Comparison of ENCODE assay signal across 8 mouse cellular contexts in genomic region chr19:7134631-7135091, GRCm38 (mm10). TPM values are rescaled to one million over a fixed set of nuclear protein-coding genes. Genes with fewer than 3 reads are reported as not detected.
DNase-seq lines count a peak whose midpoint lies in the region; ATAC-seq lines count a peak whose summit lies in the region.

No protein-coding gene starts in this region.

- WGBS in embryonic facial prominence, embryonic 12.5 days = 13% methylated on average over 17 of the region's 17 CpGs
- WGBS in heart, embryonic 14.5 days = 21% methylated on average over 17 of the region's 17 CpGs
- WGBS in kidney, embryonic 16.5 days = 7% methylated on average over 17 of the region's 17 CpGs
- 9% methylated on average over 17 of the region's 17 CpGs for WGBS in midbrain, embryonic 16.5 days

- H3K36me3 ChIP-seq in embryonic facial prominence, embryonic 12.5 days = no peaks in the 10 kb centered on the region
- H3K36me3 ChIP-seq in heart, embryonic 14.5 days (ENCODE audit: control insufficient read depth, insufficient read depth, low read length) = no peaks in the 10 kb centered on the region
- H3K36me3 ChIP-seq in kidney, embryonic 16.5 days (ENCODE audit: insufficient read depth, low read length) = no peaks in the 10 kb centered on the region
- H3K36me3 ChIP-seq in midbrain, embryonic 16.5 days (ENCODE audit: control insufficient read depth, insufficient read depth, low read length) = no peaks in the 10 kb centered on the region

- peak overlapping the region; percentile 19; the same call in 1 of the 2 replicates for H3K4me2 ChIP-seq in embryonic facial prominence, embryonic 12.5 days (replicated peaks)
- 0 out of 2 replicates have a peak overlapping the region, but pooled peaks have one; percentile 16 for H3K4me2 ChIP-seq in heart, embryonic 14.5 days (ENCODE audit: low read length)
- H3K4me2 ChIP-seq in kidney, embryonic 16.5 days (replicated peaks; ENCODE audit: low read depth, low read length) = peak overlapping the region; percentile 16
- no peak overlapping the region for H3K4me2 ChIP-seq in midbrain, embryonic 16.5 days (ENCODE audit: low read length)

- H3K9me3 ChIP-seq in embryonic facial prominence, embryonic 12.5 days = no peaks in the 10 kb centered on the region
- no peaks in the 10 kb centered on the region for H3K9me3 ChIP-seq in heart, embryonic 14.5 days (ENCODE audit: control insufficient read depth, low read length)
- H3K9me3 ChIP-seq in kidney, embryonic 16.5 days (ENCODE audit: low read length) = no peaks in the 10 kb centered on the region
- no peaks in the 10 kb centered on the region for H3K9me3 ChIP-seq in midbrain, embryonic 16.5 days (replicated peaks; ENCODE audit: control insufficient read depth, low read length, poor library complexity, severe bottlenecking)

- 0 out of 2 replicates have a peak overlapping the region, but pooled peaks have one; percentile 20 for H3K9ac ChIP-seq in embryonic facial prominence, embryonic 12.5 days
- H3K9ac ChIP-seq in heart, embryonic 14.5 days (ENCODE audit: low read length) = peak overlapping the region; percentile 54; the same call in 1 of the 2 replicates
- peak overlapping the region; percentile 37; the same call in 1 of the 2 replicates for H3K9ac ChIP-seq in kidney, embryonic 16.5 days (replicated peaks; ENCODE audit: low read length)
- no peak overlapping the region for H3K9ac ChIP-seq in midbrain, embryonic 16.5 days (ENCODE audit: low read depth, low read length)

- DNase-seq in ZHBTc4 (ENCODE audit: low read depth, low spot score) = peak; percentile 68
- no peak for DNase-seq in cerebellum, adult 8-10 months
- DNase-seq in cerebellum, adult 11-12 months = no peak
- DNase-seq in adrenal gland, adult 8-10 months = no peak

- H3K4me3 ChIP-seq in embryonic facial prominence, embryonic 12.5 days = no peak overlapping the region
- H3K4me3 ChIP-seq in heart, embryonic 14.5 days (ENCODE audit: control insufficient read depth in 1 of 2, insufficient read depth in 1 of 2, low read depth in 1 of 2, low read length in 2 of 2) = no peak overlapping the region
- no peak overlapping the region for H3K4me3 ChIP-seq in kidney, embryonic 16.5 days (ENCODE audit: low read length)
- no peak overlapping the region for H3K4me3 ChIP-seq in midbrain, embryonic 16.5 days (ENCODE audit: low read depth, low read length)

- H3K4me1 ChIP-seq in embryonic facial prominence, embryonic 12.5 days = peaks cover 66% of the 10 kb centered on the region
- H3K4me1 ChIP-seq in heart, embryonic 14.5 days (ENCODE audit: control insufficient read depth in 2 of 2, insufficient read depth in 2 of 2, low read length in 2 of 2) = peaks cover 55 to 65% of the 10 kb centered on the region in 2 experiments
- H3K4me1 ChIP-seq in kidney, embryonic 16.5 days (ENCODE audit: insufficient read depth, low read length) = peaks cover 70% of the 10 kb centered on the region
- H3K4me1 ChIP-seq in midbrain, embryonic 16.5 days (ENCODE audit: control insufficient read depth, insufficient read depth, low read length) = peaks cover 53% of the 10 kb centered on the region

- peak overlapping the region; percentile 89 for H3K27ac ChIP-seq in embryonic facial prominence, embryonic 12.5 days
- peak overlapping the region; percentile 47 to 86 for H3K27ac ChIP-seq in heart, embryonic 14.5 days (replicated peaks in 1 of 2; ENCODE audit: control insufficient read depth in 1 of 2, insufficient read depth in 1 of 2, low read depth in 2 of 2, low read length in 2 of 2)
- H3K27ac ChIP-seq in kidney, embryonic 16.5 days (ENCODE audit: low read length) = peak overlapping the region; percentile 94
- H3K27ac ChIP-seq in midbrain, embryonic 16.5 days (ENCODE audit: low read length) = peak overlapping the region; percentile 51

- peaks cover 24% of the 10 kb centered on the region for H3K27me3 ChIP-seq in embryonic facial prominence, embryonic 12.5 days
- peaks cover 5% of the 10 kb centered on the region; the same call in 1 of the 2 replicates for H3K27me3 ChIP-seq in heart, embryonic 14.5 days (ENCODE audit: control insufficient read depth, insufficient read depth, low read length)
- peaks cover 16% of the 10 kb centered on the region for H3K27me3 ChIP-seq in kidney, embryonic 16.5 days (ENCODE audit: insufficient read depth, low read length)
- H3K27me3 ChIP-seq in midbrain, embryonic 16.5 days (ENCODE audit: control insufficient read depth, insufficient read depth, low read depth, low read length) = no peaks in the 10 kb centered on the region

- no peak for ATAC-seq in embryonic facial prominence, embryonic 12.5 days (ENCODE audit: insufficient number of reproducible peaks, insufficient read depth, low FRiP score, low TSS enrichment)
- ATAC-seq in heart, embryonic 14.5 days (ENCODE audit: insufficient number of reproducible peaks, insufficient read depth, low FRiP score, low read depth) = no peak
- ATAC-seq in kidney, embryonic 16.5 days (ENCODE audit: low FRiP score, low TSS enrichment) = no peak
- ATAC-seq in midbrain, embryonic 16.5 days = 0 out of 2 replicates have a peak, but pooled peaks have one; percentile 33

RNA-seq across cellular contexts. Expression of gene Flrt1, which starts 29.1 kb away (rescaled TPM):
- polyA plus RNA-seq in embryonic facial prominence, embryonic 12.5 days (2016; fragmentation: Nextera tagmentation; extraction: Ambion mirVana) = 6.6 and 6.8 TPM in 2 replicates
- 1.4 and 1.5 TPM in 2 replicates for polyA plus RNA-seq in heart, embryonic 14.5 days (2014; fragmentation: Nextera tagmentation; extraction: Ambion mirVana)
- 5.4 and 6.8 TPM in 2 replicates for polyA plus RNA-seq in kidney, embryonic 16.5 days (2015; fragmentation: Nextera tagmentation; extraction: Ambion mirVana)
- 11.6 and 12.0 TPM in 2 replicates for polyA plus RNA-seq in midbrain, embryonic 16.5 days (2015; fragmentation: Nextera tagmentation; extraction: Ambion mirVana)
- 10 to 100 TPM in 2 of 4 experiments, 1 to 10 TPM in 2; 2.9 to 27.5 (median 14.8) TPM for total RNA-seq in adrenal gland, adult 8-10 months (2022)
